Mouse (Mus musculus) CH12.LX (cell line): Measurements from ENCODE around the gene Zfp786. TPM values are rescaled to one million over a fixed set of nuclear protein-coding genes. Genes with fewer than 3 reads are reported as not detected.

Source experiments
- polyA plus RNA-seq: library from polyadenylated mRNA; unstranded; fragments of >175 nt; gene quantifications from 2 replicates; pipeline ENCODE4 v1.2.1, GENCODE M21; 2012; ENCODE audit warnings: low read depth; ENCODE audit not compliant: insufficient read length
- total RNA-seq, 2 experiments: library from RNA; depleted of rRNA; stranded (reverse); fragments of 300-350 nt in 1 of 2; fragments of >200 nt in 1 of 2; gene quantifications; 2 replicates each; pipeline ENCODE4 v1.2.3; 2012 to 2014

The Zfp786 gene
- total and polyA plus RNA-seq, 3 experiments, result 0.30 to 0.89 (median 0.40) TPM

Other genes starting within 250 kb of the Zfp786 start
- gene Ezh2, start 235.5 kb downstream of the Zfp786 start, total RNA-seq (2012; rRNA removed), result 66.3 and 90.4 TPM in 2 replicates
- gene Ezh2, start 235.5 kb downstream of the Zfp786 start, total RNA-seq (2014; rRNA removed), result 126 and 154 TPM in 2 replicates
- gene Ezh2, start 235.5 kb downstream of the Zfp786 start, polyA plus RNA-seq, result 124 and 127 TPM in 2 replicates
- gene Pdia4, start 17.4 kb downstream of the Zfp786 start, total RNA-seq (2012; rRNA removed), result 186 and 259 TPM in 2 replicates
- gene Pdia4, start 17.4 kb downstream of the Zfp786 start, total RNA-seq (2014; rRNA removed), result 239 and 242 TPM in 2 replicates
- gene Pdia4, start 17.4 kb downstream of the Zfp786 start, polyA plus RNA-seq, result 204 and 205 TPM in 2 replicates
- gene Zfp398, start 4.8 kb upstream of the Zfp786 start, total RNA-seq (2012; rRNA removed), result 1.8 and 2.2 TPM in 2 replicates
- 1.5 and 1.8 TPM in 2 replicates for gene Zfp398, start 4.8 kb upstream of the Zfp786 start, total RNA-seq (2014; rRNA removed)
- 4.4 and 4.6 TPM in 2 replicates for gene Zfp398, start 4.8 kb upstream of the Zfp786 start, polyA plus RNA-seq
- 15.0 and 16.2 TPM in 2 replicates for gene Zfp282, start 46.3 kb upstream of the Zfp786 start, total RNA-seq (2012; rRNA removed)
- 10.9 and 12.0 TPM in 2 replicates for gene Zfp282, start 46.3 kb upstream of the Zfp786 start, total RNA-seq (2014; rRNA removed)
- gene Zfp282, start 46.3 kb upstream of the Zfp786 start, polyA plus RNA-seq, result 14.7 and 15.5 TPM in 2 replicates
- gene Zfp212, start 89.6 kb upstream of the Zfp786 start, total RNA-seq (2012; rRNA removed), result 5.1 and 5.2 TPM in 2 replicates
- gene Zfp212, start 89.6 kb upstream of the Zfp786 start, total RNA-seq (2014; rRNA removed), result 6.3 TPM in 2 replicates
- 12.1 and 12.3 TPM in 2 replicates for gene Zfp212, start 89.6 kb upstream of the Zfp786 start, polyA plus RNA-seq
- gene Zfp956, start 122.5 kb upstream of the Zfp786 start, total RNA-seq (2012; rRNA removed), result 10.5 and 11.5 TPM in 2 replicates
- gene Zfp956, start 122.5 kb upstream of the Zfp786 start, total RNA-seq (2014; rRNA removed), result 7.8 and 9.0 TPM in 2 replicates
- 7.9 and 9.2 TPM in 2 replicates for gene Zfp956, start 122.5 kb upstream of the Zfp786 start, polyA plus RNA-seq
- 10.9 and 16.5 TPM in 2 replicates for gene Zfp777, start 218.0 kb upstream of the Zfp786 start, total RNA-seq (2012; rRNA removed)
- 5.3 and 7.1 TPM in 2 replicates for gene Zfp777, start 218.0 kb upstream of the Zfp786 start, total RNA-seq (2014; rRNA removed)
- 13.6 and 15.4 TPM in 2 replicates for gene Zfp777, start 218.0 kb upstream of the Zfp786 start, polyA plus RNA-seq